Mouse (Mus musculus) 3134 (cell line): ENCODE results near the gene Dact3.

ENCODE experiments used
- DNase-seq: peaks from one replicate; pipeline ENCODE4 v3.0.0-alpha.2; 2011; ENCODE audit warnings: low spot score; ENCODE audit not compliant: insufficient read length; ENCODE audit errors: extremely low read depth

The Dact3 gene

GRCm38 (mm10) chr7:16890944-16891343 is 15.8 kb downstream of the Dact3 start:
- peak; percentile 73 for DNase-seq

- peak; percentile 71 for DNase-seq
These were observed 16.7 kb downstream of the Dact3 start, which contains the start of gene Gng8 for GRCm38 (mm10) chr7:16891641-16892351. Gng8 (plus strand) TSS chr7:16891786.

- no peak for DNase-seq
These were observed 17.2 kb downstream of the Dact3 start for GRCm38 (mm10) chr7:16892352-16892730.

GRCm38 (mm10) chr7:16893612-16894011 is 18.5 kb downstream of the Dact3 start:
- DNase-seq: no peak

- DNase-seq: no peak
These were observed 19.2 kb downstream of the Dact3 start for GRCm38 (mm10) chr7:16894279-16894678.

GRCm38 (mm10) chr7:16895000-16895399 is 19.9 kb downstream of the Dact3 start:
- DNase-seq: peak; percentile 68

GRCm38 (mm10) chr7:16895511-16895910 is 20.4 kb downstream of the Dact3 start:
- DNase-seq: no peak

GRCm38 (mm10) chr7:16900526-16900925 is 25.4 kb downstream of the Dact3 start:
- DNase-seq: no peak

- no peak for DNase-seq
These were observed 28.4 kb downstream of the Dact3 start for GRCm38 (mm10) chr7:16903439-16903955.

GRCm38 (mm10) chr7:16904120-16904675 is 29.1 kb downstream of the Dact3 start:
- no peak for DNase-seq

GRCm38 (mm10) chr7:16905491-16906021 is 30.4 kb downstream of the Dact3 start:
- no peak for DNase-seq

- no peak for DNase-seq
These were observed 31.2 kb downstream of the Dact3 start, which contains the start of gene Ptgir for GRCm38 (mm10) chr7:16906281-16906680. Ptgir (plus strand) TSS chr7:16906490.

GRCm38 (mm10) chr7:16906889-16907559 is 31.9 kb downstream of the Dact3 start:
- no peak for DNase-seq

GRCm38 (mm10) chr7:16907842-16908241 is 32.7 kb downstream of the Dact3 start:
- no peak for DNase-seq

- no peak for DNase-seq
These were observed 33.2 kb downstream of the Dact3 start for GRCm38 (mm10) chr7:16908367-16908766.

GRCm38 (mm10) chr7:16908859-16909258 is 33.7 kb downstream of the Dact3 start:
- DNase-seq: no peak

GRCm38 (mm10) chr7:16909909-16910308 is 34.8 kb downstream of the Dact3 start:
- DNase-seq: peak; percentile 54

GRCm38 (mm10) chr7:16911904-16912303 is 36.8 kb downstream of the Dact3 start:
- DNase-seq: no peak

GRCm38 (mm10) chr7:16912360-16912759 is 37.2 kb downstream of the Dact3 start:
- DNase-seq: no peak

- peak; percentile 46 for DNase-seq
These were observed 38.8 kb downstream of the Dact3 start for GRCm38 (mm10) chr7:16913806-16914452.
